Mouse (Mus musculus) skeletal muscle tissue, adult 2 months (tissue): ENCODE measurements around the gene Hebp2.
"Not testable (repeated sequence)": the region's sequence is repeated elsewhere in the genome, so short reads cannot be mapped to it uniquely, and the experiment has no call there.

Source experiments
- DNase-seq: peaks from one replicate; pipeline ENCODE4 v3.0.0-alpha.2; 2012; ENCODE audit warnings: low read depth, low spot score

Gene Hebp2

DNA sequence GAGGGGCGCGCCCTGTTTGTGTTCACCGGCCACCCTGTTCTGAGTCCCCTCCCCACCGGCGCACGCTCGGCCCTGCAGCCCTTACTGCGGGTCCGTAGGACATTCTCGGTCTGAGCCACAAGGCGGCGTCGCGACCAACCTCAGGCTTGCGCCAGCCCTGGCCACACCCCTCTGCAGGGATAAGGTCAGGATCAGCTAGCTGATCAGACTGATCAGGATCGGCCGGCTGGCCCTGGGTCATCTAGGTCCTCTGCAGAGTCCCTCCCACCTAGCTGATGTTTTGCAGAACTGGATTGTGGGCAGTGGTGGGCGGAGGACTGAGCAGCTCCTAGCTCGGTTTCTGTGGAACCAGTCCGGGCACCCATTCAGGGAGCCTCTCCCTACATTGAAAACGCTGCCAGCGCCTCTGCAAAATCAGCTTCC lies at the start of gene Hebp2:
Hebp2 (minus strand) TSS at position 264 of the 423 bp plus-strand sequence.
- peak; percentile 43 for DNase-seq

DNA sequence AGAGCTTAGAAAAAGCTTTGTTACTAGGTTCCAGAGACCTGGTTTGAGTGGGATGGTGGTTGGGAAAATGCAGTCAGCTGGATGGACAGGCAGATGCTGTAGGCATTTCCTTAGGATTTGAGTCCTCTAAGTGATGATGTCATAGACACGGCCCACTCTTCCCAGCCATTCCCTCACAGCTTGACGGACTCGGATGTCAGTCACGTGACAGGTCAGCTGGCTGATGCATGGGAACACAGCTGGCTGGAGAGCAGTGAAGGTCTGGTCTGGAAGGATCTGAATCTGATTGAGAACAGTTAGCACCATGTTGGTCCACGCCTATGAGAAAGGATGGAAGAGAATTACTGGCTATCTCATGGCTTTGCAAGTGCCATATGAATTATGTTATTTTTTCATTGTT lies 43.6 kb upstream of the Hebp2 start:
- DNase-seq, result no peak

DNA sequence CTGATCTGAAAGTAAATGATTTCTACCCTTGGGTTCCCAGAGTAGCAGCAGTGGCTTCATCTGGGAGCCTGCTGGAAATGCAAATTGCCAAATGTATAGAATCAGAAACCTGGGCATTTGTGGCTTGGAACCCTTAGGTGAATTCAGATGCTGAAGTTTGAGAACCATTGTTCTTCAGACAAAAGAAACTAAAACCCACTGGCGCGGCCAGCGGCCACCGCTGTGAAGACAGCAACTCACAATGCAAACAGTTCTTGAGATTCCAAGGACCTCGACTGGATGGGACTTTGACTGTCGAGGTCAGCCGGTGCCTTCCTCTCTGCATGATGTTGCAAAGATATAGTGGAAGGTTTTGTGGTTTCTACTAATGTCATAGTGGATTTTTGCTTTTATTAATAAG lies 38.3 kb upstream of the Hebp2 start:
- DNase-seq, result no peak

DNA sequence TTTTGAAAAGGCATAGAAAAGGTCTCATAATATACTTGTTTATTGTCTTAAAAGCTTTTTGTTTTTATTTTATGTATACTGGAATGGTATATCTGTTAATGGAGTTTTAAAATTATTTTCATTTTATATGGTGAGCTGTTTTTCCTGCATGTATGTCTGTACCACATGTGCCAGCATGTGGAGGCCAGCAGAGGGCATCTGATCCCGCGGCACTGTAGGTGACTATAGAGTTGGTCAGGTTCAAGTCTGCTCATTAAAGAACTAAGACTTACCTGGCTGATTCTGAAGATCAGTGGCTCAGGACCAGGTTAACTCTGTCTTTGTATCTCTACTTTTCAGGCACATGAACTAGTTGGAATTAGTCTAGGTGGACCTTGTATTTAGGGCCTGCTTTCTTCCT lies 26.7 kb upstream of the Hebp2 start:
- DNase-seq, result no peak

DNA sequence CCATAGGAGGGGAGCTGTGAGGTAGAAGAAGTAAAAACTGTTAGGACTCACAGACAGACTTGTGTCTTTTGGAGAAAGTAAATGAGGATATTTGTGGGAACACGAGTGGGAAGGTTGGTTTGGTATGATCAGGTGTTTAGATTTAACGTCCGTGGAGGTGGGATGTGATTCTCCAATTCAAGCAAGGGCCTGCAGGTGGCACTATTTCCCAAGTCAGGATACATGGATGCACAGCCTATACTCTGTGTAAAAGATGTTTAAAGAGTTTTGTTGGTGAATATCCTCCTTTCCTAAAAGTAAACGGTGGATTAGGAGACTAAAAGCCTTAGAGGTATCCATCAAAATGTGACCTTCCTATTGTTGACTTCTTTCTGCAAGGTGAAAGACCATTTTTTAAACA lies 17.1 kb upstream of the Hebp2 start:
- DNase-seq, result no peak

DNA sequence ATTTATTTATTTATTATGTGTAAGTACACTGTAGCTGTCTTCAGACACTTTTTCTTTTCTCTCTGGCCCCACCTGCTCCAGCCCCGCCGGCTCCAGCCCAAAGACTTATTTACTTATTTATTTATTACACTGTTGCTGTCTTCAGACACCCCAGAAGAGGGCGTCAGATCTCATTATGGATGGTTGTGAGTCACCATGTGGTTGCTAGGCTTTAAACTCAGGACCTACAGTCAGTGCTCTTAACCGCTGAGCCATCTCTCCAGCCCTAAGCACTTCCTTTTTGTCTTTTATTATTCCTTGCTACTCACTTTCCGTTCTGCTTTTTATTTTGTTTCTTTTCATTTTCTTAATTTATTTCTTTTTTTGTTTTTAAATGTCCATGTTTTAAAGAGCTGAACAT lies 15.6 kb upstream of the Hebp2 start:
- DNase-seq, result no peak

DNA sequence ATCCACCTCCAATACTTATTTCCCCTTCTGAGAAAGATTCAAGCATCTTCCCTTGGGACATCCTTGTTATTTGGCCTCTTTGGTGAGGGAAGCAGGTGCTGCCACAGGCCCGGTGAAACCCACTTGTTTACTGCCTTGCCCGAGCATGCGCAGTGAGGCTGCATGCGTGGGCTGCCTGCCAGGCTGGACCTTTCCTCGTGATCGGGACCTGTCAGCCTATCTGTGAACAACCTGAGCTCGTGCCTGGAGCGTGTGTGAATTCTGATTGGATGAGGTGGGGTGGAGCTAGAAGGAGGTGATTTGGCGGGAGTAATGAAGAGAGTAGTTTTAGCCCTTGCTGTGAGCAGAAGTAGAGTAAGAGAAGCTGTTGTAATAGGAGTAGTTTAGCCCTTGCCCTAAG lies 13.2 kb upstream of the Hebp2 start:
- DNase-seq, result not testable (repeated sequence)

DNA sequence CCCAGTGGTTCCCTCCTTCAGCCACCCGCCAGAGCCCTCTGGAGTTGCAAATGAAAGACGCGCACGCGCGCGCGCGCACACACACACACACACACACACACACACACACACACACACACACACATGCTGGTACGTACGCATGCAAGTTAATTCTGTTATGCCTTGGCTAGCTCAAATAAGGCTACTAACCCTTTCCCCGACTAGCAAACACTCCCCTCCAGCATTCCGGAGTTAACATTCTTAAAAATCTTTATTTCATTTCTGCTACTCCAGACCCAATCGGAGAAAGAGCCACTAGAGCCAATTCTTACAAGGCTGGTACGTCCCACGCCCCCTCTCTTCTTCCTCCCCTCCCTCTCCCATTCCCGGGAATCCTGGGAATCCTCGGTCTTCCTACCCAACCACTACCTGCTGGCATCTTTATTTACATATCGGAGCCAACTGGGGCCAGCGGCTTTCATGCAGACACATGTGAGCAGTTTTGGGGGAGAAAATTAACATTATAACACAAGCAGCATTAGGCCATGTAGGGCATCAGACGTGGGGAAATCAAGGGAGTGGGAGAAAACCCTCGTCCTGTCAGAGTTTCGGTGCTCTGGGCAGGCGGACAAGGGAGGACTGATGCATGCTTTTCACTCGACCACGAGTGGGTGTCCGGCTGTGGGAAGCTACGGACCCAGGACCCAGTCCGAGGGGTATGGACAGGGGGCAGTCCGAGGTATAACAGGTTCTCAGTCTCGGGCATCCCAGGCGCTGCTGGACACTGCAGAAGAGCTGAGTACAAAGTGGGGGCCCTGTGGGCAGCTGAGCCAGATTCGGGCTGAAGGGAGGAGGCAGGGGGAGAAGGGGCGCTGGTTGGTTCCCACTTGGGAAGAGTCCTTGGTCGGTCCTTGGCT lies 3.7 kb upstream of the Hebp2 start:
- no peak for DNase-seq

DNA sequence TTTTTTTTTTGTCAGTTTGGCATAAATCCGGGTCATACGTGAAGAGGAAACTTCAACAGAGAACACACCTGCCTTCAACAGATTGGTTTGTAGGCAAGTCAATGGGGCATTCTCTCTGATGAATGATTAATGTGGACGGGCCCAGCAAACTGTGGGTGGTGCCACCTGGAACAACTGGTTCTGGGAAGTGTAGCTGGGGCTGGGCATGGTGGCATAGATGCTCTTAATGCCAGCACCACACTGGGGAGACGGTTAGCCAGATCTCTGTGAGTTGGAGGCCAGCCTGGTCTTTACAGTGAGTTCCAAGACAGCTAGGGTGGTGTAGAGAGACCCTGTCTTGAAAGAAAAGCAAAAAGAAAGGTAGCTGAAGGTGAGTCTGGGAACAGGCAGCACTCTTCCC lies 1.5 kb upstream of the Hebp2 start:
- DNase-seq, result no peak

DNA sequence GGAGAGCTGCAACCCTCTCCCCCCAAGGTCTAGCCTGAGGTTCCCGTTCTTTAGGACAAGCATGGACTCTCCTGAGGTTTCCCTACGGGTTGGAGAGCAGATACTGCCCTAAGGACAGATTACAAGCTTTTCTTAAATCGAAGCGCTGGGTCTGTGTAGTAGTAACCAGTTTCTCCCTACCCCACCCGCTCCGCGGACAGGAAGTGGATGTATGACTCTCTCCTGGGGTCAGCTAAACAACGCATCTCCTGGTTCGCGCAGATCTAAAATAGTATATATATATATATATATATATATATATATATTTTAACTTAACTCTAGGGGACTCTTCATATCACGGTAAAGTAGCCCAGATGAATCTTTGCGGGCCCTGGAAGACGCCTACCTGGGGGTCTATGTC lies 567 bp downstream of the Hebp2 start:
- DNase-seq, result no peak

DNA sequence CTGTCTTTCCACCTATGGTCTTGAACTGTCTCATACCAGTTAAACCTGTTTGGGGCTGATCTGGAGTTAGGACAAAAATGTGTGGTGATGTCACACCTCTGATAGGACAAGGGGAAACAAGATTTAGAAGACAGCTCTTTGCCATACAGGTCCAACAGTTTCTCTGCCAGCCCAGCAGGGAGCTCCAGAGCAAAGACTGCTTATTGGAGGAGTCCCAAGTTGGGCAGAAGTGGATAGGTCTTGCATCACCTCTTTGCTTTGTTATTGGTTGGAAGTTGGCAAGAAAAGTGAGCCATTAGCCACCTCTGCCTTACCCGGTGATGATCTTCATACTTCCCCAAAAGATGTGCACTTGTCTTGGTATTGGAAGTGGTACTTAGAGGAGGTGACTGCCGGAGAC lies 9.0 kb downstream of the Hebp2 start:
- DNase-seq, result no peak

DNA sequence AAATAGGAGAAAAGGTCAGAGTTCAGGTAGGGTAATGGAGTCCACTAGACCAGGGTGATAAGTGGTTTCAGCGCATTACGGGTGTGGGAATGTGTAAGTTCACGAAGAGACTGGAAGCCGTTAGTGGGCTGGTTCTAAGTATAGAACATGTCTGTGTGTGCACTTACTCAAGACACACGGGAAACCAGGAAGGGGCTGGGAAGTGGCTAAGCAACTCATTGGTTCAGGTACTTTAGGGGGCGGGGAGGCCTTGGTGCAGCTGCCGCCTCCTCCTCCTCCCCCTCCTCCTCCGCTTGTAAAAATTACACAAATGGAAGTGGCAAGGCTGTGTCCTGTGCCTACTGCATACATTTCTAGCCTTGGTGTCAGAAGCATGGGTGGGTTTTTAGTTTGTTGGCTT lies 13.6 kb downstream of the Hebp2 start:
- no peak for DNase-seq

DNA sequence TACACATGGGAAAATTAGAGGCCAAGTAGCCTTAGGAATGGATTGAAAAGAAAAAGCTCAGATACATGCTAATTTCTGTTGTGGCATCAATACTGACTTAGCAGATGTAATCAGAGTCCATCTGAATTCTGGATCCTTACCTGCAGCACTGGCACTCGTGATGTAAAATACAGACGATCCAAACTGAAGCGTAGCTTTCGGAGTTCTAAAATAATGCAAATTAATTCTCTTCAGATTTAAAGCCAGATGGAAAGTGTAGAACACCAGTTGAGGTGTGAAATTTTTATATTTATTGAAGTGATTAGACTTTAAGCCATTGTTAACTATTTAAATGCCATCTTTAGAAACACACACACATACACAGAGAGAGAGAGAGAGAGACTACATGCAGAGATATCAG lies 15.7 kb downstream of the Hebp2 start:
- DNase-seq, result no peak

DNA sequence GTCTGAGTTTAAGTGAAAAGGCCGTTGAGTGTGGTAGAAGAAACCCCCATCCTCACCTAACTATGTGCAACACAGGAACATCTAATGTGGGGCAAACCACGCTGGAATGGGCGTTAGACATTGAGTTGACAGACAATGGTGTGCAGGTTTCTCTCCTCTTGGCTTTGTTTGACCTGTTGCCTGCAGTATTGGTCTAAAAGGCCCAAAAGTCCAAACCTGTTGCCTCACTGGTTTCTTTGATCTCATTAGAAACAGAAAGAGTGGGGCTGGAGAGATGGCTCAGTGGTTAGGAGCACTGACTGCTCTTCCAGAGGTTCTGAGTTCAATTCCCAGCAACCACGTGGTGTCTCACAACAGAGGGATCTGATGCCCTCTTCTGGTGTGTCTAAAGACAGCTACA lies 16.7 kb downstream of the Hebp2 start:
- DNase-seq, result no peak

DNA sequence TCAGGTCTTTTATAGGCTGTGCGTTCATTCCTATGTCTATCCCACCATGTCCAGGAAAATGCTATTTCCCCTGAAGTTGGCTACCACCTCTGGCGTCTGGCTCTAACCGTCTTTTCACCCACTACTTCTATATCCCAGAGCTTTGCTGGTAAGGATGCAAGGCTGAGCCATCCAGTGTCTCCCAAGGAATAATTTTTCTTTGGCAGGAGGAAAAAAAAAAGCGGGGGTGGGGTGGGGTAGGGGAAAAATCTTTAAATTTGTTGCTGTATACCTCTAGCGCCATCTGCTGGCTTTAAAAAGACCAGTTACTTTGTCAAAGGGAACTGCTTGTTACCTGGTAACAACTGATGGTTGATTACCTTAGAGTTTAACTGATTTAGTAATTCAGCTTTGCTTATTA lies 17.4 kb downstream of the Hebp2 start:
- no peak for DNase-seq

DNA sequence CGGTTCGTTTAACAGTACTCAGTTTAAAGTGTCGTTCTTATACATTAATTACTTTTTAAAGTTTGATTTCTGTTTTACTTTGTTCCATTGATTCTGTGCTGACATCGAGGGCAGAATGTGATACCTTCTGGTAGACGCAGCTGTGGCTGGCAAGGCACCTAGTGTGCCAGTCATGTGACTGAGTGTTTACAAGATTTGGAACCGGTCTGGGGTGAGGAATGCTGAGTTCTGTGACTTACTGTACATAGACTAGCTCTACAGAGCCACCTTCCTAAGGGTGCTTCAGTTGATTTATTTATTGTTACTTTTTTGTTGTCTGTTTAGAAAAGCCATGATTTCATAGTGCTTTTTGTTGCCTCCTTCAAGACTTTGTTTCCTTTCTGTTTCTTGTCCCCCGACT lies 18.1 kb downstream of the Hebp2 start:
- DNase-seq, result no peak

DNA sequence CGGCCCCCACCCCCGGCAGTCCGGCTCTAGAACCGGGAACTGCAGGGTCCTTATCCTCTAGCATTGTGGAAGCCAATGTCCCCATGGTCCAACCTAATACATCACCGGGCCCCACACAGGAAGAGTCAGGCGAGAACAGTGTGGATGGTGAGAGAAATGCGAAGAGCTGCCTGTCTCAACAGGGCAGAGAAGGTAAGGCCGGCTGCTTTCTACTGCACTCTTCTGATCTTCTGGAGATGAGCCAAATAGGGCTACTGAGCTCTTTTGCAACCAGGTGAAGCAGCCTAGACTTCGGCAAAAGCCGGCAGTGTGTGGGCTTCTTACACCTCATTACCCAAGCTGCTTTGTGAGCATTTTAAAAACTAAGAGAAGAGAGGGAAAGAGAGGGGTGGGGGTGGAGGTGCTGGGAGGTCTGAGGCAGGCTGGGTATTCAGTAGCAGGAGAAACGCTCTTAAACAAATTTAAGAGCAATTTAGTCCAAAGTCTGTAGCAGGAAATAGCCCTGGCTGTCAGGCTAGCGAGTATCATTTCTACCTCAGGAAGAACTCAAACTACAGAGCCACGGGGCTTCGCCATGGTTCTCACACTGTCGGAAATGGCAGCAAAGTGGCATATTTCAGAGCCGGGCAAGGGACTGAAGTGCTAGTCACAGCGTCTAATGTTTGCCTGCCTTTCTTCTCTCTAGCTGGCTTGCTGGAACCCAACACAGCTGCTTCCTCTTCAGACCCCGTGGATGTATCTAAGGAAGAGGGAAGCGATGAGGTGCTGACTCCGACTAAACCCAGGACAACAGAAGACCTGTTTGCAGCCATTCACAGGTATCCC lies 18.8 kb downstream of the Hebp2 start:
- DNase-seq, result no peak

DNA sequence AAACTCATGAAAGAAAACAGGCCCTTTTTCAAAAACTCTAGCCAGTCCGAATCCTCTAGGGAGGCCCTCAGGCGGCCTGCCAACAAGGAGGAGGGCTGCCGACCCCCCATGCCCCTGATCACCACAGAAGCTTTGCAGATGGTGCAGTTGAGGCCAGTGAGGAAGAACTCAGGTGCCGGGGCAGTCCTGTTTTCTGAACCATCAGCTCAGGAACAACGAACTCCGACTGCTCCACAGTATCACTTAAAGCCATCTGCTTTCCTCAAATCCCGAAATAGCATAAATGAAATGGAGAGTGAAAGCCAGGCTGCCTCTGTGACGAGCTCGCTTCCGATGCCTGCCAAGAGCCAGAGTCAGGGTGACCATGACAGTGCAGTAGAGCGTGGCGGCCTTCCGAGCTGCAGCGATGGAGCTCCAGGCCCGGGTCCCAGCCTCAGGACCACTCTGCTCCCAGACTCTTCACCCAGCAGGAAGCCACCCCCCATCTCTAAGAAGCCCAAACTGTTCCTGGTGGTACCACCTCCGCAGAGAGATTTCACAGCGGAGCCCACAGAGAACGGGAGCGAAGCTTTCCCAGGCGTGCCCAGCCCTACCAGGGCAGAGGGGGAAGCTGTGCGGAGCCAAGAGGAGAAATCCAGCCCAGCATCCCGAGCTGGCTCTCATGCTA lies 19.6 kb downstream of the Hebp2 start:
- DNase-seq, result peak; percentile 53

DNA sequence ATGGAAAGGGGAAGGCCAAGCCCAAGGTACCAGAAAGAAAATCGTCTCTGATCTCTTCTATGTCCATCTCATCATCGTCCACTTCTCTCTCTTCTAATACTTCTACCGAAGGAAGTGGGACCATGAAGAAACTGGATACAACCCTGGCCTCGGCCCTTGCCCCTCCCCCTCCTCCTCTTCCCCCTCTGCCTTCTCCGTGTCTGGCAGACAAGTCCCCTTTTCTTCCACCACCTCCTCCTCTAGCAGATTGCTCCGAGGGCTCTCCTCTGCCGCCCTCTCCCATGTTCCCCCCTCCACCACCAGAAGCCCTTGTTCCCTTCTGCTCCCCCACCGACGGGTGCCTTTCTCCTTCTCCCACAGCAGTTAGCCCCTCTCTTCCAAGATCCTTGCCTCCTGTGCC lies 20.1 kb downstream of the Hebp2 start:
- no peak for DNase-seq

DNA sequence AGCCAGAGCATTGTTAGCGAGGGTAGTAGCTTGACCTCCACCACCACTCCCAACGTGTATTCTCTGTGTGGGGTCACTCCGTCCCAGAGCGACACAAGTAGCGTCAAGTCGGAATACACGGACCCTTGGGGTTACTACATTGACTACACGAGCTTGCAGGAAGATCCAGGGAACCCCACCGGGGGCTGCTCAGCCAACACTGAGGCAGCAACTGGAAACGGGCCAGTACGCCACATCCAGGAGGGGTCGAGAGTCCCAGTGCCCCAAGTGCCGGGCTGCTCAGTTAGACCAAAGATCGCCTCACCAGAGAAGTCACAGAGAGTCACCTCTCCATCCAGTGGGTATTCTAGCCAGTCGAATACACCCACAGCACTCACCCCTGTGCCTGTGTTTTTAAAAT lies 20.6 kb downstream of the Hebp2 start:
- no peak for DNase-seq

DNA sequence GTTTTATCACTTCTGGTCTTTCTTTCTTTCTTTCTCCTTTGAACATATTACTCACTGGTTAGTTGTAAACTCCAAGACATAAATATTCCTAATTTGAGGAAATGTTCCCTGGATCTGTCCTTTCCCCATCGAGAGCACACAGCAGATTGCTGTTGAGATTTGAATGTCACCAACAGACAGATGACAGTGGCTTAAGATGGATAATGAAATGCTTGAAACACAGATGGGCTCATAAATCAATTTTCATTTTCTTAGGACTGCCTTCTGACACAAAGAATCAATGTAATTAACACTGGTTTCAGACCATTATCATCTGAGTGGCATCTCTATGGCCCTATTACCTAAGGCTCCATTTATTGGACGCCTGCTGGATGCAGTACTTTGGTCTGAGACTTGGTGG lies 23.3 kb downstream of the Hebp2 start:
- no peak for DNase-seq

DNA sequence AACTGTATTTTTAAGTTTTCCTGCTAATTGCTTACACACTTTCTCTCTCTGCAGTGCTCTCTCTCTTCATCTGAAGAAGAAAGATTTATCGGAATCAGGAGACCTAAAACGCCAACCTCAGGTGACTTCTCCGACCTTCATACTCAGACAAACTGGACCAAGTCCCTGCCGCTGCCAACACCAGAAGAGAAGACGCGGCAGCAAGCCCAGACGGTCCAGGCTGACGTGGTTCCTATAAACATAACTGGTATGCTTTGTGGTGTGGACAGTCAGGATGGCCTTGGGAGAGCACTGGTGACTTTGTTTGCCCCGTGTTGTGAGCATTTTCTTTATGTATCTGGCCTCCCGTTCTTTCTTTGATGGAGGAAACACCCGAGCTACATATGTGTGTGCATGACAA lies 34.4 kb downstream of the Hebp2 start:
- no peak for DNase-seq
